Mouse (Mus musculus) ES-E14 (cell line): ENCODE data around the gene Cenpp. TPM values are rescaled to one million over a fixed set of nuclear protein-coding genes. Genes with fewer than 3 reads are reported as not detected.
"Not testable (repeated sequence)": the region's sequence is repeated elsewhere in the genome, so short reads cannot be mapped to it uniquely, and the experiment has no call there.

ENCODE experiments used
- DNase-seq: peaks from one replicate; pipeline ENCODE4 v3.0.0-alpha.2; 2013; ENCODE audit warnings: low read depth, low spot score
- H3K27ac ChIP-seq: 2 replicates; pipeline ENCODE4 v1.5.1; 2012; ENCODE audit warnings: low read depth, mild to moderate bottlenecking, low read length, moderate library complexity, mixed read lengths; ENCODE audit not compliant: poor library complexity, insufficient read depth, severe bottlenecking
- H3K36me3 ChIP-seq: 2 replicates; pipeline ENCODE4 v1.6.1; 2012; ENCODE audit warnings: mild to moderate bottlenecking, low read length, moderate library complexity, mixed read lengths; ENCODE audit not compliant: control insufficient read depth, poor library complexity, insufficient read depth, severe bottlenecking
- H3K4me1 ChIP-seq, 2 experiments: fragments of 150-350 bp in 1 of 2; sonication (generic) in 1 of 2; 2 replicates each; pipeline ENCODE4 v1.6.1; 2012; ENCODE audit warnings: low read length in 2 of 2, mild to moderate bottlenecking in 1 of 2, mixed read lengths in 1 of 2; ENCODE audit not compliant: control insufficient read depth in 2 of 2, insufficient read depth in 2 of 2, poor library complexity in 1 of 2
- H3K4me3 ChIP-seq, 2 experiments: fragments of 150-350 bp in 1 of 2; sonication (generic) in 1 of 2; 2 replicates each; pipeline ENCODE4 v1.5.1; 2012; ENCODE audit warnings: low read length in 2 of 2, low read depth in 1 of 2, mild to moderate bottlenecking in 1 of 2, mixed read lengths in 1 of 2; ENCODE audit not compliant: insufficient read depth in 1 of 2, poor library complexity in 1 of 2, severe bottlenecking in 1 of 2
- H3K9ac ChIP-seq: 2 replicates; pipeline ENCODE4 v1.6.1; 2012; ENCODE audit warnings: low read depth, mild to moderate bottlenecking, low read length, mixed read lengths; ENCODE audit not compliant: poor library complexity, insufficient read depth, severe bottlenecking
- H3K9me3 ChIP-seq: fragments of 150-350 bp; sonication (generic); 2 replicates; pipeline ENCODE4 v1.6.1; 2012; ENCODE audit warnings: low read depth, mild to moderate bottlenecking, low read length; ENCODE audit not compliant: control insufficient read depth, insufficient read depth
- CHD2 ChIP-seq: IDR thresholded peaks from 2 replicates; pipeline ENCODE4 v1.6.1; 2014; ENCODE audit warnings: mild to moderate bottlenecking, low read depth, low read length, inconsistent platforms
- HCFC1 ChIP-seq: IDR thresholded peaks from 2 replicates; pipeline ENCODE4 v1.6.1; 2012; ENCODE audit warnings: low read length, inconsistent platforms, borderline replicate concordance; ENCODE audit not compliant: insufficient read depth
- MAFK ChIP-seq: IDR thresholded peaks from 2 replicates; pipeline ENCODE4 v1.6.1; 2014; ENCODE audit warnings: mild to moderate bottlenecking, low read depth, low read length, inconsistent platforms; ENCODE audit not compliant: insufficient read depth
- ZC3H11A ChIP-seq: IDR thresholded peaks from 2 replicates; pipeline ENCODE4 v1.6.1; 2012; ENCODE audit warnings: low read depth, mild to moderate bottlenecking, inconsistent platforms, low read length, borderline replicate concordance
- ZNF384 ChIP-seq: IDR thresholded peaks from 2 replicates; pipeline ENCODE4 v1.6.1; 2012; ENCODE audit warnings: low read depth, low read length, inconsistent platforms
- in situ Hi-C, 2 experiments: fragments of 600-800 bp; cut with MboI; formaldehyde crosslinking; loops; one replicate each; pipeline ENCODE4 v1.15.1; 2025; ENCODE audit warnings: low sequenced_read_pairs in 2 of 2, inconsistent platforms in 1 of 2; ENCODE audit not compliant: unreplicated experiment in 2 of 2
- total RNA-seq: library from RNA; depleted of rRNA; stranded (reverse); fragments of 300-350 nt; gene quantifications from 2 replicates; pipeline ENCODE4 v1.2.3, GENCODE M21; 2012

Gene Cenpp
- total RNA-seq, 1 experiment = 25.4 TPM

DNA sequence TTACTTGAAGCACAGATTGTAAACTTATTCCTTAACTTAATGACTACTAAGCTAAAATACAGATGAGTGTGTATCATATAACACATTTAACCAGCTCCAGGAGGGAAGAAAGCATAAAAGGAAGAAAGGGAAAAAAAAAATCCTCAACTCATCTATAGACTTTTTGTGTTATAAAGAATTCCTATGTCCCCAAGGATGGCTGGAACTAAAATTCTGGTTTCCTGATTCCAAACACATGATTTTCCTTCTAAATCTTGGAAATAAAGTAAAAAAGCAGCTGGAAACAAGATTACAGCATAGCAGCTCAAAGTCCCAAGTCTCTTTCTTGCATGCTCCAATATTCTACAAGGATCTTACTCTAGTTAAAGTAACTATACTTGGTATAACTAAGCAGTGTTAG is 49.0 kb downstream of the Cenpp start:
- H3K27ac ChIP-seq = no peak overlapping the region
- H3K4me3 ChIP-seq = no peak overlapping the region
- in situ Hi-C loops = no loop called here
- DNase-seq = no peak
- H3K36me3 ChIP-seq = no peaks in the 10 kb centered on the region
- TF ChIP-seq ZNF384 (no peak), ZC3H11A (no peak), MAFK (no peak), HCFC1 (no peak), CHD2 (no peak)
- H3K9me3 ChIP-seq = no peaks in the 10 kb centered on the region; the same call in 1 of the 2 replicates
- H3K4me1 ChIP-seq = no peaks in the 10 kb centered on the region; a peak in 1 of 4 replicates
- H3K9ac ChIP-seq = no peak overlapping the region

DNA sequence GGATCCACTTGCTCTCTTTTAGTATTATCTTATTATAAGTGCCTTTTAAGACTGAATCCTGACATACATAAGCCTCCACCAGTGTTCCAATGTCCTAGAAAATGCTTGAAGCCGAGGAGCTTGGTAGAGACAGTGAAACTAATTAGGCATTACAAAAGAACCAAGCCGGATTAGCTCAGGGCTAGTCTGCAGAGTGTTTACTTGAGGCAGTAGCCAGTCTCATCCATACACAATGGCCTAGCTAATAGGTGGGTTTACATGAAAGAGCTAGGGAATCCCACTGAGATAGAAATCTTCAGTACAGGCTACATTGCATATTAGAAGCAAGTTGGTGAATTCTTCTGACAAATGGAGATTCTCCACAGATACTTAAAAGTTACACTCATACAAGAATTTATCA is 50.0 kb downstream of the Cenpp start:
- DNase-seq, in situ Hi-C loops, H3K4me3 ChIP-seq, H3K36me3 ChIP-seq, H3K9ac ChIP-seq, H3K27ac ChIP-seq, H3K4me1 ChIP-seq, H3K9me3 ChIP-seq: not testable (repeated sequence)

DNA sequence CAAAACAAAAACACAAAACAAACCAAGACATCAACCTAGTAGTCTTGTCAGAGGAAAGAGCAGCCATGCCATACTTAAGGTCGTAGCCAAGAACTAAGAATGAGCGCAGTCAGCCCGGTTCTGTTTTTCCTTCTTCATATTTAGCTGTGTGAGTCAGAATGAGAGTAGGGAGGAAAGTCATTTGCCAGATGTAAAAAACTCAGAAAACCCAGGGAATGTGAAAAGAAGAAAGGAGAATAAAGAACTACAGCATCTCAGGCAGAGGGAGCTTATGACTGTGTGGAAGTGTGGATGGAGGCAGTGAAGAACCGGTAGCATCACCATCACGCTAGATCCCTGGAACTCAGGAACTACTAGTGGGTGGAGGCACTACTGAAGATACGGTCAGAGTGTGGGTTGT is 66.5 kb downstream of the Cenpp start:
- DNase-seq = no peak
- Histone ChIP-seq H3K9me3 (no peaks in the 10 kb centered on the region), H3K9ac (no peak overlapping the region), H3K4me1 (no peaks in the 10 kb centered on the region), H3K4me3 (no peak overlapping the region), H3K27ac (no peak overlapping the region), H3K36me3 (no peaks in the 10 kb centered on the region)
- in situ Hi-C loops = no loop called here
- no peak for TF ChIP-seq ZNF384
- TF ChIP-seq MAFK = no peak
- TF ChIP-seq ZC3H11A = no peak
- no peak for TF ChIP-seq HCFC1
- no peak for TF ChIP-seq CHD2

- in situ Hi-C loops = no loop called here
- H3K9ac ChIP-seq = no peak overlapping the region
- DNase-seq = no peak
- TF ChIP-seq HCFC1 (no peak), MAFK (no peak), ZNF384 (no peak), CHD2 (no peak), ZC3H11A (no peak)
- no peak overlapping the region for H3K4me3 ChIP-seq
- H3K9me3 ChIP-seq = no peaks in the 10 kb centered on the region
- no peaks in the 10 kb centered on the region for H3K4me1 ChIP-seq
- H3K36me3 ChIP-seq = no peaks in the 10 kb centered on the region
- H3K27ac ChIP-seq = no peak overlapping the region
These were observed 68.1 kb downstream of the Cenpp start for GRCm38 (mm10) chr13:49584307-49585005.

GRCm38 (mm10) chr13:49583859-49584258 is 68.7 kb downstream of the Cenpp start:
- no peak overlapping the region for H3K9ac ChIP-seq
- H3K4me3 ChIP-seq = no peak overlapping the region
- H3K27ac ChIP-seq = no peak overlapping the region
- TF ChIP-seq MAFK (no peak), ZC3H11A (no peak), HCFC1 (no peak), ZNF384 (no peak), CHD2 (no peak)
- in situ Hi-C loops = no loop called here
- H3K4me1 ChIP-seq = no peaks in the 10 kb centered on the region
- H3K9me3 ChIP-seq = no peaks in the 10 kb centered on the region
- no peak for DNase-seq
- H3K36me3 ChIP-seq = no peaks in the 10 kb centered on the region
